Mouse (Mus musculus): ENCODE measurements around the gene Pxn. TPM values are rescaled to one million over a fixed set of nuclear protein-coding genes. Genes with fewer than 3 reads are reported as not detected.

Gene Pxn
- polyA plus RNA-seq, 1 experiment, result 46.8 TPM

- TF ChIP-seq USF1 (IDR thresholded peaks at IDR 0.05; ENCODE audit: low read depth) (no peak), MYOG (IDR thresholded peaks at IDR 0.05; ENCODE audit: control insufficient read depth, extremely low read depth, insufficient read length) (no peak), MYOD1 (IDR thresholded peaks at IDR 0.05; ENCODE audit: control insufficient read depth, insufficient read length, low read depth) (no peak), CEBPB (IDR thresholded peaks at IDR 0.05; ENCODE audit: low read depth) (peak; percentile 83)
- Histone ChIP-seq H3K4me3 (ENCODE audit: insufficient read depth, poor library complexity, severe bottlenecking) (peak overlapping the region; percentile 7), H3K27me3 (ENCODE audit: control insufficient read depth, insufficient read depth, insufficient read length) (no peaks in the 10 kb centered on the region), H3K79me2 (ENCODE audit: control insufficient read depth, insufficient read depth) (no peaks in the 10 kb centered on the region), H3K79me3 (ENCODE audit: low read depth) (no peaks in the 10 kb centered on the region), H3ac (ENCODE audit: control insufficient read depth, insufficient read length, low read depth) (peak overlapping the region; percentile 52), H3K36me3 (ENCODE audit: control insufficient read depth, insufficient read depth) (no peaks in the 10 kb centered on the region)
These were observed 17.4 kb upstream of the Pxn start for GRCm38 (mm10) chr5:115488841-115489698.

DNA sequence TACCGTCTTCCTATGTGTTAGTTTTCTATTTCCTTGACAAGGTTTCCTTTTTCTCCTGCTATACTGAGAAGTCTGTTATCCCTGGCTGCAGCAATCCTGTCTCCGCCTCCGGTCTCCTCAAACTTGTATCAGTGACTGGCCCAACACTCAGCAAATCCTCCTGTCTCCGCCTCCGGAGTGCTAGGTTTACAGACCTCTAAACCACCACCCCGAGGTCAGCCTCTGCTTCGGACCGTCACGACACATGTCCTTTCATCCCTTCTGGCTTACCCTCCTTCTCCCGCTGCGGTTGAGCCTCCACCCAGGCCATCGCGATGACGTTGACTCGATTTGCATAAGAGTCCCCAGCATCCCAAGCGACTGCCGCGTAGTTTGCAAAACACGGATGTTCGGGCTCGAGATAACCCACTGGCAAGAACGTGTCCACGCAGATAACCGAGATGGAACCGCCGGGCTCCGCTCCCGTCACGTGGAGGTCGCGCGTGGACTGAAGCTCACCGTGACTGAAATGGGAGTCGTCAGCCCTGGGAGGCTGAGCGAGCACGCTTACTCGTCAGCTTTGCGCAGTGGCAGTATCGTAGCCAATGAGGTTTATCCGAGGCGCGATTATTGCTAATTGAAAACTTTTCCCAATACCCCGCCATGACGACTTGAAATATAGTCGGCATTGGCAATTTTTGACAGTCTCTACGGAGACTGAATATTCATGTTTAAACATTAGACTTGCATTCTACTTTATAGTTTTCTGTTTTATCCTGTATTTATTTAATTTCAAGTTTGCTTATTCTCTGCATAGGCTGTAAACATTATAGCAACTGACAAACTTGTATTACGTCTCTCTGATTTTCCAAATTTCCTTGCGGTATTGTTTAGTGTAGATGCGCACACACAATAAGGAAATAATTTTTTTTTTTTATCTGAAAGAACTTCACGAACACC is 16.5 kb upstream of the Pxn start:
- no peaks in the 10 kb centered on the region for H3K79me3 ChIP-seq (ENCODE audit: low read depth)
- no peaks in the 10 kb centered on the region for H3K36me3 ChIP-seq (ENCODE audit: control insufficient read depth, insufficient read depth)
- peak; percentile 86 for TF ChIP-seq CEBPB (IDR thresholded peaks at IDR 0.05; ENCODE audit: low read depth)
- peak; percentile 36 for TF ChIP-seq MAX (IDR thresholded peaks at IDR 0.05)
- TF ChIP-seq USF1 (IDR thresholded peaks at IDR 0.05; ENCODE audit: low read depth), result no peak
- no peak overlapping the region for H3K4me3 ChIP-seq (ENCODE audit: insufficient read depth, poor library complexity, severe bottlenecking)
- H3ac ChIP-seq (ENCODE audit: control insufficient read depth, insufficient read length, low read depth), result peak overlapping the region; percentile 69
- no peaks in the 10 kb centered on the region for H3K27me3 ChIP-seq (ENCODE audit: control insufficient read depth, insufficient read depth, insufficient read length)
- H3K79me2 ChIP-seq (ENCODE audit: control insufficient read depth, insufficient read depth), result no peaks in the 10 kb centered on the region

DNA sequence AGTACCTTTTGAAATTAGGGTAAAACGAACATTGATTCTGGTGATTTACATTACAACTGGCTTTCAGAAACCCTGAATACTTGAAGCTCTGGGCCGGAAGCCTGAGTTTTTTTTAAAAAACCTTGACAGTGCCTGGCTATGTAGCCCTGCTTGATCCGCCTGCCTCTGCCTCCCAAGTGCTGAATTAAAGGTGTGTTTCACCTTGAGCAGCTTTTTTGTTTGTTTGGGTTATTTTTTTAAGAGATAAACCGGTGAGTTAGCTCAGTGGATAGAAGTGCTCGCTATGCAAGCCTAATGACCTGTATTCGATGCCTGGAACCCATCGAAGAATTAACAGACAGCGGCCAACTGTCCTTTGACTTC is 15.9 kb upstream of the Pxn start:
- Histone ChIP-seq H3K27me3 (ENCODE audit: control insufficient read depth, insufficient read depth, insufficient read length) (no peaks in the 10 kb centered on the region), H3K79me3 (ENCODE audit: low read depth) (no peaks in the 10 kb centered on the region), H3K79me2 (ENCODE audit: control insufficient read depth, insufficient read depth) (no peaks in the 10 kb centered on the region), H3K4me3 (ENCODE audit: insufficient read depth, poor library complexity, severe bottlenecking) (no peak overlapping the region), H3K36me3 (ENCODE audit: control insufficient read depth, insufficient read depth) (no peaks in the 10 kb centered on the region), H3ac (ENCODE audit: control insufficient read depth, insufficient read length, low read depth) (no peak overlapping the region)
- no peak for TF ChIP-seq CEBPB (IDR thresholded peaks at IDR 0.05; ENCODE audit: low read depth)
- TF ChIP-seq MAX (IDR thresholded peaks at IDR 0.05), result no peak
- TF ChIP-seq FOSL1 (IDR thresholded peaks at IDR 0.05; ENCODE audit: insufficient read depth, low read length, poor library complexity, severe bottlenecking), result no peak
- TF ChIP-seq MYOD1 (IDR thresholded peaks at IDR 0.05; ENCODE audit: control insufficient read depth, insufficient read length, low read depth), result no peak
- no peak for TF ChIP-seq MYOG (IDR thresholded peaks at IDR 0.05; ENCODE audit: control insufficient read depth, extremely low read depth, insufficient read length)
- no peak for TF ChIP-seq USF1 (IDR thresholded peaks at IDR 0.05; ENCODE audit: low read depth)
- TF ChIP-seq CTCF (IDR thresholded peaks at IDR 0.05; ENCODE audit: control insufficient read depth, insufficient read depth, insufficient read length), result no peak

GRCm38 (mm10) chr5:115491076-115491475 is 15.4 kb upstream of the Pxn start:
- no peaks in the 10 kb centered on the region for H3K27me3 ChIP-seq (ENCODE audit: control insufficient read depth, insufficient read depth, insufficient read length)
- H3K4me3 ChIP-seq (ENCODE audit: insufficient read depth, poor library complexity, severe bottlenecking), result no peak overlapping the region
- TF ChIP-seq FOSL1 (IDR thresholded peaks at IDR 0.05; ENCODE audit: insufficient read depth, low read length, poor library complexity, severe bottlenecking) (no peak), MAX (IDR thresholded peaks at IDR 0.05) (no peak), CEBPB (IDR thresholded peaks at IDR 0.05; ENCODE audit: low read depth) (no peak), CTCF (IDR thresholded peaks at IDR 0.05; ENCODE audit: control insufficient read depth, insufficient read depth, insufficient read length) (no peak), MYOG (IDR thresholded peaks at IDR 0.05; ENCODE audit: control insufficient read depth, extremely low read depth, insufficient read length) (no peak), MYOD1 (IDR thresholded peaks at IDR 0.05; ENCODE audit: control insufficient read depth, insufficient read length, low read depth) (no peak)
- no peaks in the 10 kb centered on the region for H3K79me3 ChIP-seq (ENCODE audit: low read depth)
- H3K79me2 ChIP-seq (ENCODE audit: control insufficient read depth, insufficient read depth), result no peaks in the 10 kb centered on the region
- H3K36me3 ChIP-seq (ENCODE audit: control insufficient read depth, insufficient read depth), result no peaks in the 10 kb centered on the region
- H3ac ChIP-seq (ENCODE audit: control insufficient read depth, insufficient read length, low read depth), result no peak overlapping the region

DNA sequence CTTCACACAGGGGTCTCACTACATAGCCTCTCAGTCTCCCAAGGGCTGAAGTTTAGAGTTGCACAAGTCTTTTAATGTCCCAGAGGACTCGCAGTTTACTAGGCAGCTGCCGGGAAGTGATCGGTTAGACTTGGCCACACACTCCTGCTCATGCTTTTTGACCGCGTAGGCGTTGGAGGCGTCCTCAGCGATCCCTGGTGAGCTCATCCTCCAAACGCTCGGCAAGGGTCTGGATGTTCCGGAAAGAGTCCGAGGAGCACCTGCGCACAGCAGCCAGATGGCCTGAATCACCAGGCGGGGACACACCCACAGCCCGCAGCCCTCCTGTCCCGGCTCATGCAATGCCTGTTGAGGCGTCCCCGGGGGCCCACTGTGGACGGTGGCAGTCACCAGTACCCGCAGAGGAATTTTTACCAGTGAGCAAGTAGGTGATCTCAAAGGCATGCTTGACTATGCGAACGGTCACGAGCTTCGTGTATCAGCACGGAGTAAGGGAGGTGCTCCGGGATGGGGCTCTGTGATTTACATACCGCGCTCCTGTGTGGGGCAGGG is 14.6 kb upstream of the Pxn start:
- Histone ChIP-seq H3ac (ENCODE audit: control insufficient read depth, insufficient read length, low read depth) (no peak overlapping the region), H3K79me2 (ENCODE audit: control insufficient read depth, insufficient read depth) (no peaks in the 10 kb centered on the region), H3K4me3 (ENCODE audit: insufficient read depth, poor library complexity, severe bottlenecking) (no peak overlapping the region), H3K36me3 (ENCODE audit: control insufficient read depth, insufficient read depth) (no peaks in the 10 kb centered on the region), H3K27me3 (ENCODE audit: control insufficient read depth, insufficient read depth, insufficient read length) (no peaks in the 10 kb centered on the region), H3K79me3 (ENCODE audit: low read depth) (no peaks in the 10 kb centered on the region)
- TF ChIP-seq MYOD1 (IDR thresholded peaks at IDR 0.05; ENCODE audit: control insufficient read depth, insufficient read length, low read depth), result peak; percentile 89
- TF ChIP-seq MAX (IDR thresholded peaks at IDR 0.05), result peak; percentile 58
- peak; percentile 85 for TF ChIP-seq CEBPB (IDR thresholded peaks at IDR 0.05; ENCODE audit: low read depth)
- no peak for TF ChIP-seq CTCF (IDR thresholded peaks at IDR 0.05; ENCODE audit: control insufficient read depth, insufficient read depth, insufficient read length)
